Mouse (Mus musculus): ENCODE measurements around the gene Trmt10a. TPM values are rescaled to one million over a fixed set of nuclear protein-coding genes. Genes with fewer than 3 reads are reported as not detected.

The Trmt10a gene
- 10 to 100 TPM in 1 of 2 experiments, 1 to 10 TPM in 1; 6.6 to 12.5 TPM for total RNA-seq (2021)
- long read RNA-seq, experiment 1, full-length matches to known transcripts = 3 of 8 reads
- long read RNA-seq, experiment 1, partial matches to known transcripts = 0 of 8 reads
- long read RNA-seq, experiment 1, other reads (novel, unspliced or antisense) = 5 of 8 reads
- long read RNA-seq, experiment 2, full-length matches to known transcripts = 4 of 19 reads
- long read RNA-seq, experiment 2, partial matches to known transcripts = 1 of 19 reads
- long read RNA-seq, experiment 2, other reads (novel, unspliced or antisense) = 14 of 19 reads

DNA sequence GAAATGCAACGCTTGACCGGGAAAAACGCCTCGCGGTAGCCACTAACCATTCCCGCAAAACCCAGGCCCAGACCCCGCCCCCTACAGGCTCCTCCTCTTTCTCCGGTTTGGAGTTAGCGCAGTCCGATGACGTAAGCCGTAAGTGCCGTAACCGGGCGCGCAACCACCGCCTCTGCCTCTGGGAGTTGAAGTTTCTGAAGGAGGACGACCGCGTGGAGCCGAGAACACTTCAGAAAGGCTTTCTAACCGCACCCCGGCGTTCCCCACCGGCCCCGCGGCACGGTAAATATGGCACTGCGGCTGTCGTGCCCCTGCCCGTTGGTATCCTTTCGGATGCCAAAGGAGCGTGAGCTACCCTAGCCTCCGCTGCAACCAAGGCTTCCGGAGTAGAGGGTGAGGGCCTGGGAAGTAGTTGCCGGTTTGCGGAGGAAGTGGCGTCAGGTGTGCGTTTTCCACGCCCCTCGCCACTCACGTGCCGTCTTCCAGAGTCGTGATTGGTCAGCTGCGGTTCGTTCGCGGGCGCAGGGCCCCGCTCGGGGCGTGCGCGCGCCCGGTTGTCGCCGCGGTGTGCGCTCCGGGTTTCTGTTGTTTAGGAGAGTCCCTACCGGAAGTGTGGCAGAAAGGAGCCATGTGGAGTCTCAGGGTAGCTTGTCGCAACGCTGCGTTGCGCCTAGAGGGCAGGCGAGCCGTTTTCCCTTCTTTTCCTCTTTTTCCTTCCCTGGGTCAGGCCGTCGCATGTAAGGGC is at the start of gene Trmt10a:
Gene Trmt10a (plus strand): TSS at position 134 of the 745 bp plus-strand sequence.
- DNase-seq (ENCODE audit: low spot score in 2 of 2) = peak; percentile 88 to 93

- DNase-seq (ENCODE audit: low spot score in 2 of 2) = no peak
Observed at GRCm38 (mm10) chr3:138095301-138095700, 47.9 kb upstream of the Trmt10a start.

- DNase-seq (ENCODE audit: low spot score in 2 of 2) = no peak
Observed at GRCm38 (mm10) chr3:138095718-138096117, 47.5 kb upstream of the Trmt10a start.

DNA sequence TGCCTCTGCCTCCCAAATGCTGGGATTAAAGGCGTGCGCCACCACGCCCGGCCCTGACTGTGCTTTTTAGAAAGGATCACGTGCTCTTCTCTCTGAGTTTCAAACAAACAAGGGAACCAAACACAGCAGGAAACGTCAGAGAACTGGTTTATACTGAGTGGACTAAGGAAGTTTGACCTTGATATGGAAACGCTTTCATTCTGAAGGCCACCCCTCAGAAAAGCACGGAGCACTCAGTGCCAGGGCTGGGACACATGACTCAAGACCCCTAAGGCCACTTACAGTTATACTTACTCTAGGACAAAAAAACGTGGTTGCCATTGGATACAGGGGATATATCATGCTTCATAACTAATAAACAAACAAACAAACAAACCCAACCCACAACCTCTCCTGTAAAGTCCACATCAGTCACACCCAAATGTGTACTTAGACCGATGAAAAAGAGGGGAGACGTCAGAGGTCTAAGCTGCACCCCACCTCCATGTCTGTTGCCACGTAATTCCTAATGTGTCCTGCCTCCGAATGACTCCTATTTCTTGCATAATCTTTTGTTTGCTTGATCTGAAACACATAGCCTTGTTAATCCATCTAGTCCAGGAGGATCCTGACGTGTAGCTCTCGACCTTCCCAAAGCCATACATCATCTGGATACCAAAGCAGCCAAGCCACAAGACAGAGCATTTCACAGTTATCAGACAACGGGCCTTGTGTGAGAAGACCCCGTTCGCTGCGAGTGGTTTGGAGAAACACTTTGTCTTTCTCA is 46.8 kb upstream of the Trmt10a start:
- no peak for DNase-seq (ENCODE audit: low spot score in 2 of 2)

DNA sequence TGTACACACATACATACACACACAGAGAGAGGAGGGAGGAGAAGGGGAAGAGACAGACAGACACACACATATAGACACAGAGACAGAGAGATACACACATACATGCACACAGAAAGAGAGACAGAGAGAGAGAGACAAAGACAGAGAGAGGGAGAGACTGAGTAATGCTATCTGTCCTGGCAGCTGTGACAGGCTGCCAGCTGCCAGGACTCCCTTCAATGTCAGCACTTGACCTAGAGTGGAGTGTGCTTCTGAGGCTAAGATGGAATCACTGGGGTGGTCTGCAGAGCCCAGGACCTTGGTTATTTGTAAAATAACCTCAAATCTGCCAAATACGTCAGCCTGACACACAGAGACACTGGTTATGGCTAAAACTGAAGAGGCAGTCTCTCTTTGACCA is 45.5 kb upstream of the Trmt10a start:
- DNase-seq (ENCODE audit: low spot score in 2 of 2) = no peak

- no peak for DNase-seq (ENCODE audit: low spot score in 2 of 2)
Observed at GRCm38 (mm10) chr3:138101936-138102335, 41.3 kb upstream of the Trmt10a start.

- no peak for DNase-seq (ENCODE audit: low spot score in 2 of 2)
Observed at GRCm38 (mm10) chr3:138103690-138104089, 39.6 kb upstream of the Trmt10a start.

GRCm38 (mm10) chr3:138105056-138105455 is 38.2 kb upstream of the Trmt10a start:
- DNase-seq (ENCODE audit: low spot score in 2 of 2) = no peak

DNA sequence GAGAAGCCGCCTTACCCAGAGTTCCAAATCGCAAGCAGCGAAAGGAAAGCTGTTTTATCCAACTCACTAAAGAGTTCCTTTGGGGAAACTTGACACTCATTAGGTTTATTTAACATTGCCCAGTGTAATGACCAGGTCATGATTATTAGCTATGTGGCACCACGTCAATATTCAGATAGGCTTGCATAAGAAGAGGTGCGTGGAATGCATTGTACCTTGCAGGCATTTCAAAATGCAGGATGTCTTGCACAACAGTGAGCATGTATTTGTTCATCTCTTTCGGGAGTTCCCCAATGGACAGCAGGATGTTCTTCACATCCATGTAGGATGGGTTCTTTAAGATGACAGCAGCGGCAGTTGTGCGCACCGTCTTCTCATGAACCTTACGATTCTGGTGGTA is 36.4 kb upstream of the Trmt10a start:
- DNase-seq (ENCODE audit: low spot score in 2 of 2) = no peak

DNA sequence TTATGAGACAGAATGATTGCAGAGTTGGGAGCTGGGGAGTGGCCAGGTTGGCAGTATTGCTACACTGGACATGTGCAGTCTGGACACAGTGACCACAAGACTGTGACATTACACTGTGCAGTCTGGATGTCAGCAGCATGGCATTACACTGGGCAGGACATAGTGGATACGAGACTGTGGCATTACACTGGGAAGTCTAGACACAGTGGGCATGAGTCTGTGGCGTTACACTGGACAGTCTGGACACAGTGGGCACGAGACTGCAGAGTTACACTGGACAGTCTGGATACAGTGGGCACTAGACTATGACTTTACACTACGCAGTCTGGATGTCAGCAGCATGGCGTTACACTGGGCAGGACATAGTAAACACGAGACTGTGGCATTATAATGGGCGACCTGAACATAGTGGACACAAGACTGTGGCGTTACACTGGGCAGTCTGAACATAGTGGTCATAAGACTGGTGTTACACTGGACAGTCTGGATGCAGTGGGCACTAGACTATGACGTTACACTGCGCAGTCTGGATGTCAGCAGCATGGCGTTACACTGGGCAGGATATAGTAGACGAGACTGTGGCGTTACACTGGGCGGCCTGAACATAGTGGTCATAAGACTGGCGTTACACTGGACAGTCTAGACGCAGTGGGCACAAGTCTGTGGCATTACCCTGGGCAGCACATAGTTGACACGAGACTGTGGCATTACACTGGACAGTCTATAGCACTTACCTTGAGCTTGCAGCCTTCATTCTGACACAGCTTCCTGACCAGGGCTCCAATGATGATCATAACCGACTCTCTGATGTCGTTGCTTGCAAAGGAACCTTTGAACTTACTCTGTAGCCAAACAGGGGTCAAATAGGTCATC is 32.1 kb upstream of the Trmt10a start:
- DNase-seq (ENCODE audit: low spot score in 2 of 2) = no peak

- no peak for DNase-seq (ENCODE audit: low spot score in 2 of 2)
Observed at GRCm38 (mm10) chr3:138114106-138114505, 29.1 kb upstream of the Trmt10a start.

DNA sequence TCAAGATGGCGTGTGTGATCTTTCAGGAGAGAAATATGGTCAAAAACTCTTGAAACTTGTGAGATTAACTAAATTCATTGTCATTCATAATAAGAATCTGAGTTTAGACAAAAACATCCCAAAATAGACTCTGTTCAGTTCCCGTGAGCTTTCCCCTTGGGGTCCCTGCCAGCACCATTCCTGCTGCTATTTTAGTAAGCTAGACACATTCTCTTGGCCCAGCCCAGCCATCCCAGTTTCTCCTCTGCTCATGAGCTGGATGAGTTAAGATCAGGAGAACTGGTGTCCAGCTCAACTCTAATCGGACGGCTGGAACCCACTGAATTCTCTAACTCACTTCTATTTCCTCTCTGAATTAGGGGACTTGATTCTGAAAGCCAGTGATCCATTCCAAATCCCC is 26.4 kb upstream of the Trmt10a start:
- no peak for DNase-seq (ENCODE audit: low spot score in 2 of 2)

- no peak for DNase-seq (ENCODE audit: low spot score in 2 of 2)
Observed at GRCm38 (mm10) chr3:138118392-138118791, 24.9 kb upstream of the Trmt10a start.

DNA sequence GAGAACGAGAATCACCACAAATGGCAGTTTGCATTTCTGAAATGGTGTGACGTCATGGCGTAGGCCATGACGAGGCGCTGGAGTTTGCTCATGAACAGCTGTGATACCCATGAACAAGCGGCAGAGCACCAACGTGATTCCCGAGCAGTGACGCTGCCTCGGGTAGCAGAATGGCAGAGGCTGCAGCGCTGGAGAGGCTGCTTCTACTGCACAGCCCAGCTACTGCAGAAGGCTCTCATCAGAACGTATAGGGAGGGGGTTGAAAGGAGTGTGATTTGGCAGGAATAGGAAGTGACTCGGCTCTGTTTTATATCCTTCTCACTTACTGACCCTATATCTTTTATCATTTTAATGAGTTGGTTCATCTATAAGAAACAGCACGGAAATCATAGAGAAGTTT is 24.4 kb upstream of the Trmt10a start:
- DNase-seq (ENCODE audit: low spot score in 2 of 2) = no peak

- DNase-seq (ENCODE audit: low spot score in 2 of 2) = no peak
Observed at GRCm38 (mm10) chr3:138119444-138120105, 23.7 kb upstream of the Trmt10a start.

DNA sequence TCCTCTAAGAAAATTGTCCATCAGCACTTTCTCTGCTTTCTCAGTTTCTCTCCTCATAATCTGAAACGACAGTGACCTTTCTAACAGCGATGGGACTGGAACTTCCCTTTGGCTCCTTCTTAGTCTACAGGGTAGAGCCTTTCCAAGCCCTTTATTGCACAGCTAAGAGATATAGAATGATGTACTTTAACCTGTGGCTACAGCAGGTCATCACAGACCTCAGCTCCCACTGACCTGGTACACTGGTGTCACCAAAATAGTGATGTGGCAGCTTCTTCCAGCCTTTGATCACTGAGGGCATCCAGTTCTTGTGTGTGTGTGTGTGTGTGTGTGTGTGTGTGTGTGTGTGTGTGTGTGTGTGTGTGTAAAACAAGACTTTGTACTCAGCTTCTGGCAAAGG is 21.8 kb upstream of the Trmt10a start:
- DNase-seq (ENCODE audit: low spot score in 2 of 2) = no peak

DNA sequence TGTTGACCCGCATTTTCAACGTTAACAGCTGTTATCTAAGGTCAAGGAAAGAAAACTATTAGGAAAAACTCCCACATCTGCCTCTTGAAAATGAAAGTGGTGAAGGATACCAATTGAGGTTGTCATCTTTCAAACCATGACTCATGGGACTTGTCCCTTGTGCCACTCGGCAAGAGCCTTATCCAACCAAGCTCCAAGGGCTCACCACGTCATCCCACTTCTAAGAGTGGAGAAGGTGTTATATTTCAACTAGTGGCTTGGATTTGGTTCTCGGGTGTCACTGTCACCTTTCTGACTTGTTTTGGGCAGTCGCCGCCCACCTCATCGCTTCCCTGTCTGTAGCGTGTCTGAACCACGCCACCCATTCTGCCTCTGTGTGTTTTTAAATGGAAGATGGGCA is 19.4 kb upstream of the Trmt10a start:
- no peak for DNase-seq (ENCODE audit: low spot score in 2 of 2)

GRCm38 (mm10) chr3:138129110-138129509 is 14.1 kb upstream of the Trmt10a start:
- no peak for DNase-seq (ENCODE audit: low spot score in 2 of 2)

DNA sequence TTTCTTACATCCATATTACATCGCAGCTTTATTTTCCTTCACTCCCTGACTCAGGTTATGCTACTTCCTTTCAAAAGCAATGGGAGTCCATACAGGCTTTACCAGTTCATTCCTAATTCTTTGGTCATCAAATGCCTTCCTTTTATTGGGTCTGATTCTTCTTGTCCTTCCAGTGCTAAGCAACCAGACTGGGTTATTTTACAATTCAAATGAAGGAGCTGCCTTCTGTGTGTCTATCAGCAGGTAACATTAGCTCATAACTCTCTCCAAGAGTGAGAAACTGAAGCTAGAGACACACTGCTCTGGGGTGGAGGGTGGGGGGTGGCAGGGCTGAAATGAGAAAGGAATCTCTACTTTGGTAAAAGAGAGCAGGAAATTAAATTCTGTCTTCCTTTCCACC is 12.6 kb upstream of the Trmt10a start:
- DNase-seq (ENCODE audit: low spot score in 2 of 2) = no peak

DNA sequence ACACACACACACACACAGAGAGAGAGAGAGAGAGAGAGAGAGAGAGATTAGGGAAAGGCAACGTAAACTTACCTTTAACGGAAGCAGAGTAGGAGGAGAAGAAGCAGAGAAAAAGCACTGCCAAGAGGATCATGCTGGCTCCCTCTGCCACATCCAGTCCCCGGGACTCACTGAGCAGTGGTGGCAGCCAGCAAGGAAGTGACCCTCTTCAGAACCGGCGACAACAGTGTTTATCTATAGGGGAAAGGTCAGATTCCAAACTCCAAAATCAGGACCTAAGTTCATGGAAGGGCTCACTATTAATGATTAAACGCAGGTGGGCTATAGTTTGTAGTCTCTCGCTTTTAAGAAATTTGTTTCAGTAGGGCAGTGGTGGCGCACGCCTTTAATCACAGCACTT is 12.1 kb upstream of the Trmt10a start:
- DNase-seq (ENCODE audit: low spot score in 2 of 2) = no peak

DNA sequence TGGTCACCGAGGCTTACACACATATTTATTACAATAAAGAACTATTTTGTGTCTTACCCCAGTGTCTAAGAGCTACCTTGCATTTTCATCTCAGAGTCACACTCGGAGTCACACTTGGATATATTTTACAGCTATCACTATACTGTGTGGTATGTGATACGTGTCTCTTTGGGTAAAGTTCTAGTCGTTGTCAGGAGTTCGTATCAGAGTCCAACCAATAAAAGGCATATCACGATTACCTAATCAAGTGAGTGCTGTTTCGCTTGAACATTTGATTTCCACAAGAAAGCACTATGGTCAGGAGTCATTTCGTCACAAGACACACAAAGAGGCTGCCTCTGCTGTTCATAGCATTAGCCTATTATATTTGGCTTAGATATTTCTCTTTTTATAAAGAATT is 9.8 kb upstream of the Trmt10a start:
- DNase-seq (ENCODE audit: low spot score in 2 of 2) = no peak
